Mouse (Mus musculus) erythroblast, embryonic 14.5 days (primary cell): ENCODE measurements around the gene Fank1.

Experiments used
- GATA1 ChIP-seq: IDR thresholded peaks from 2 replicates; pipeline ENCODE4 v1.6.1; 2012; ENCODE audit warnings: low read length, inconsistent platforms, mixed read lengths
- TAL1 ChIP-seq: IDR thresholded peaks from 3 replicates; pipeline ENCODE4 v1.6.1; 2012; ENCODE audit warnings: low read length, inconsistent platforms, mixed read lengths

- TF ChIP-seq GATA1 (no peak), TAL1 (no peak)
These were observed 36.1 kb upstream of the Fank1 start for GRCm38 (mm10) chr7:133740558-133740957.
